Mouse (Mus musculus): ENCODE measurements at regions not wholly inside any gene's neighbourhood (a gene's known extent, or its start where the extent isn't known, plus 50 kb on each side); places are given as distances from the start of the nearest gene placed in this dataset.

DNA sequence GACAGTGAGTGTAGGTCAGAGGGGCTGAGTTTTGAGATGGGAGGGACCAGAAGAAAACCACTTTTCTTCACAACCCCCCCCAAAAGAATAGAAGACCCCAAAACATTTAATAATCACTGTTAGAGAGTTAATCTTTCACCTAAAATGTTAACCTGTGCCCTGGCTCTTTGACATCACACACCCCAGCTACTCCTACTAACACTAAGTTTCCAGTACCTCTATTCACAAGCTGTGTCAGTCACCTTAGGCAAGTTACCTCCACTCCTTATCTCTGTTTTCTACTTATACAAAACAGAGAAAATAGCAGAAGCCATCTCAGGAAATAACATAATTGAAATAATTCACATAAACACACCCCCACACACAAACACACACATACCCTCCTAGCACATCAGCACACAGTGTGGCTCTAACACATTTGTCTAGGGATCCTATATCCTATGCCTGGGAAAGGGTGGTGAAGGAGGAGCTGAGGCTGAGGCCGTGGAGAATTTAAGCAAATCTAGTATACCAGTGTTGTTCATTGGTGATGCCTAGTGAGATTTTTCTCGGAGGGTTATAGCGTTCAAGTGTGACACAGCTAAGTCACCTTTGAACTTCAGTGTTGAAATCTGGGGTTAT lies 134.5 kb upstream of the Erbb4 start:
- H3K27me3 ChIP-seq (ENCODE audit: control insufficient read depth, insufficient read depth, low read length): no peaks in the 10 kb centered on the region
- WGBS: 92% methylated on average over 3 of the region's 3 CpGs
- H3K4me3 ChIP-seq (replicated peaks; ENCODE audit: insufficient read depth, low read depth, low read length): no peak overlapping the region
- no peaks in the 10 kb centered on the region for H3K4me1 ChIP-seq (ENCODE audit: control insufficient read depth, insufficient read depth, low read length)
- no peak for DNase-seq
- no peak for TF ChIP-seq POLR2A (IDR thresholded peaks at IDR 0.05; ENCODE audit: borderline replicate concordance, insufficient read depth, low read length)
- no peak for TF ChIP-seq CTCF (IDR thresholded peaks at IDR 0.05; ENCODE audit: borderline replicate concordance, insufficient read depth, low read depth, low read length)
- no peak overlapping the region for H3K27ac ChIP-seq (ENCODE audit: insufficient read depth, low read length)

DNA sequence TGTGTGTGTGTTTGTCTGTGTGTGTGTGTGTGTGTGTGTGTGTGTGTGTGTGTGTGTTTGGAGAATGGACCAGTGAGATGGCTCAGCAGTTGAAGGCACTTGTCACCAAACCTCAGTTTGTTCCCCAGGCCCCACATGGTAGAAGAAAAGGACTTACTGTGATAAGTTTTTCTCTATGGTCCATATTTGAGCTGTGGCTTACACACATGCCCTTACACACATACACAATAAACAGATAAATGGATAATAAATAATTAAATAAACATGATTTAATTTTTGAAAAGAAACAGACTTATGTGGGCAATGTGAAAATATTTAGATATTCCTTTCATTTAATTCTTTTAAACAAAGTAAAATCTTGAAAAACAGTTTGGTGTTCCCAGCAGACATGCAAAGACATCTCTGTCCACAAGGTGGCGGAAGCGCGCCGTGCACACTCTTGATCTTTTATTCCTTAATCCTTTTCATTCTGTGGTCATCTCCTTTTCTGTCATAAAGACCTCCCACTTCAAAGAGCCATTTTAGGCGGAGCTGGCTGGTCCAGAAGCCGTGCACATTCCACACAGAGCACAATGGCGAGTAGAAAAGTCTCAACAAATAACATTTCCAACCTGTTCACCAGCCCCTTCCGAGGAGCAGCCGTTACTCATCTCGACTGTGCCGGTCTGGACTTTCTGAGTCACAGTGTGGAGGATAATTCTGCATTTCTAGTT lies 133.8 kb upstream of the Erbb4 start:
- Histone ChIP-seq H3K4me1 (ENCODE audit: control insufficient read depth, insufficient read depth, low read length) (no peaks in the 10 kb centered on the region), H3K4me3 (replicated peaks; ENCODE audit: insufficient read depth, low read depth, low read length) (peak overlapping the region; percentile 49), H3K27me3 (ENCODE audit: control insufficient read depth, insufficient read depth, low read length) (no peaks in the 10 kb centered on the region), H3K27ac (ENCODE audit: insufficient read depth, low read length) (no peak overlapping the region)
- TF ChIP-seq POLR2A (IDR thresholded peaks at IDR 0.05; ENCODE audit: borderline replicate concordance, insufficient read depth, low read length) (no peak), CTCF (IDR thresholded peaks at IDR 0.05; ENCODE audit: borderline replicate concordance, insufficient read depth, low read depth, low read length) (peak; percentile 88)
- DNase-seq: peak; percentile 26 to 53
- WGBS: 13% methylated on average over 11 of the region's 11 CpGs

DNA sequence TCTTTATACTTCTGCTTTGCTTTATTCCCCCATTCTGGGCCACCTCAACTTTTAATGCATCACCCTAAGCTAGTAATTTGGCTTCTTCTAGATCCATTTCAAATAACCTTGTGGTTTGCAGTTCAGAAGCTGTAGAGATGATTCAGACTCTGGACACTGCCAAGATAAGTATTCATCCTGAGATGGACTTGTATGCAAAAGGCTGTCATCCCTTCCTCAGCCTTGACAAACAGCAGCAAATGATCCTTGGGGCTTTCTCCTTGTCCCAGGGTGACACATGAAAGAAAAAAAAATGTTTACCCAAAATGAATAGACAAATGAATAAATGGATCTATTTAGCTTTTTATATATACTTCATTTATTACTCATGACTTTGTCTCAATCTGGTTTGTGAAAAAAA lies 120.0 kb upstream of the Erbb4 start:
- Histone ChIP-seq H3K4me1 (ENCODE audit: control insufficient read depth, insufficient read depth, low read length) (no peaks in the 10 kb centered on the region), H3K4me3 (replicated peaks; ENCODE audit: insufficient read depth, low read depth, low read length) (no peak overlapping the region), H3K27ac (ENCODE audit: insufficient read depth, low read length) (no peak overlapping the region), H3K27me3 (ENCODE audit: control insufficient read depth, insufficient read depth, low read length) (no peaks in the 10 kb centered on the region)
- TF ChIP-seq CTCF (IDR thresholded peaks at IDR 0.05; ENCODE audit: borderline replicate concordance, insufficient read depth, low read depth, low read length) (no peak), POLR2A (IDR thresholded peaks at IDR 0.05; ENCODE audit: borderline replicate concordance, insufficient read depth, low read length) (no peak)
- no peak for DNase-seq

DNA sequence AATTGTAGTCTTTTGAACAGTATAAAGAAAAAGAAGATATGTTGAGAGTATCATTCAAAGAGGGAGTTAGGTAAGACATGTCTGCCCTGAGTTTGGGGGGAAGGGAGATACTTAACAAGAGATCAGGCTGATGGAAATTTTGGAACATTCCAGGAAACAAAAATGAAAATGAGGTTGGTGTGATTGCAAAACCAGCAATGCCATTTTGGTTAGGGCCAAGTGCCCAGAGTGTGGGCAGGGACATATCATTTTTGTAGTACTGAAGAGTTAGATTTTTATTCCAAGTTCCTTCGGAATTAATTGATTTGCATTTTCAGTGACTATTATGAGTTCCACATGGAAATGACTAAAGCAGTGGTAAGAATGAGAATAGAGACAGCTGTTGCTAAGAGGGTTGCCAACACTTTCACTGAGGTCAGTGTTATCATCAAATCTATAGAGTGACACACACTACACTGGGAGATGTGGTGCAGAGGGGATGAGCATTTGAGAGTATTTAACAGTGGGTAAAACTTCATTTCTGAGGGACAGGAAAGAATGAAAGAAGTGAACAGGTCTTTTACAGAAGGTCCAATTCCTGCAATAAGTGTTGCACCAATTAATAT lies 105.1 kb upstream of the Erbb4 start:
- TF ChIP-seq POLR2A (IDR thresholded peaks at IDR 0.05; ENCODE audit: borderline replicate concordance, insufficient read depth, low read length) (no peak), CTCF (IDR thresholded peaks at IDR 0.05; ENCODE audit: borderline replicate concordance, insufficient read depth, low read depth, low read length) (no peak)
- H3K27ac ChIP-seq (ENCODE audit: insufficient read depth, low read length): no peak overlapping the region
- WGBS: 77% methylated on average over 1 of the region's 1 CpGs

DNA sequence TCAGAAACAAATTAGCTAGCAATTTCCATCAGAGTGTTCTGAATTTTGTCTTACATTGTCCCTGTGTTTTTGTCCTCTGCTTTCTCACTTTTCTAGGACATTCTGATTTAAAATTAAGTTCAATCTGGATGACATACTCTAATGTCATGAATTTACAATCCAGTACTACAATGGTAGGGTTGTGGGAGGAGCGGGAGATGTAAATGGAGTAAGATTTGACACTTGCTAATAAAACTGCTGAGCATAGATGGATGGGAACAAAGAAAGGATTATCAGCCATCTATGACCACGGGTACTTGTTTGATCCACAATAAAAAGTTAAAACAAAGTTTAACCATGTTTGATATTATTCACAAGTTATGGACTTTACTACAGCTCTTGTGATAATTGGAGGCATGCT lies 94.9 kb upstream of the Erbb4 start:
- WGBS: 64% methylated on average over 2 of the region's 2 CpGs
- TF ChIP-seq CTCF (IDR thresholded peaks at IDR 0.05; ENCODE audit: borderline replicate concordance, insufficient read depth, low read depth, low read length) (no peak), POLR2A (IDR thresholded peaks at IDR 0.05; ENCODE audit: borderline replicate concordance, insufficient read depth, low read length) (no peak)

More for the DNA sequence above, 105.1 kb upstream of the Erbb4 start:
- no peaks in the 10 kb centered on the region for H3K4me1 ChIP-seq (ENCODE audit: control insufficient read depth, insufficient read depth, low read length)
- H3K27me3 ChIP-seq (ENCODE audit: control insufficient read depth, insufficient read depth, low read length): no peaks in the 10 kb centered on the region
- H3K4me3 ChIP-seq (replicated peaks; ENCODE audit: insufficient read depth, low read depth, low read length): no peak overlapping the region
- no peak for DNase-seq

DNA sequence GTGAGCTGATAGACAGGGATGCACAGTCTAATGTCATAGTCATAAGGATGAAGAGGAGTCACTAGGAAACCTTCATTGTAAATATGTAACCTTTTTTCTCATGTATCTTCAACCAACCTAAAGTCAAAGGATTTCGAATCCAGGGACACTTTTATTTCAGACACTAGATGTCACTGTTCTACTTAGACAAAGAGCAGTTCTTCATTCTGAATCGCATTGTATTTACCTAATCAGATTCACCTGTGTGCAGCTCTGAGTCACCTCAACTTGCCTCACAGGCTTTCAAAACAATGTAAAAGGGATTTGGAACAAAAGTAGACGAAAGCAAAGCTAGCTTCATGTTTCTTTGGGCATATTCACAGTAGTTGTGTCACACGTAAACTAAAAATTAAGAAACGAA lies 57.3 kb upstream of the Erbb4 start:
- DNase-seq: no peak
- Histone ChIP-seq H3K4me3 (replicated peaks; ENCODE audit: insufficient read depth, low read depth, low read length) (no peak overlapping the region), H3K4me1 (ENCODE audit: control insufficient read depth, insufficient read depth, low read length) (no peaks in the 10 kb centered on the region), H3K27ac (ENCODE audit: insufficient read depth, low read length) (no peak overlapping the region), H3K27me3 (ENCODE audit: control insufficient read depth, insufficient read depth, low read length) (no peaks in the 10 kb centered on the region)
- WGBS: 60% methylated on average over 5 of the region's 5 CpGs
- TF ChIP-seq CTCF (IDR thresholded peaks at IDR 0.05; ENCODE audit: borderline replicate concordance, insufficient read depth, low read depth, low read length): no peak
- no peak for TF ChIP-seq POLR2A (IDR thresholded peaks at IDR 0.05; ENCODE audit: borderline replicate concordance, insufficient read depth, low read length)

More for the DNA sequence above, 94.9 kb upstream of the Erbb4 start:
- Histone ChIP-seq H3K27me3 (ENCODE audit: control insufficient read depth, insufficient read depth, low read length) (no peaks in the 10 kb centered on the region), H3K27ac (ENCODE audit: insufficient read depth, low read length) (no peak overlapping the region), H3K4me1 (ENCODE audit: control insufficient read depth, insufficient read depth, low read length) (no peaks in the 10 kb centered on the region), H3K4me3 (replicated peaks; ENCODE audit: insufficient read depth, low read depth, low read length) (no peak overlapping the region)
- DNase-seq: no peak

Data from cerebellum, adult 2 months (tissue).